Mouse (Mus musculus): ENCODE measurements around the gene Klf7. TPM values are rescaled to one million over a fixed set of nuclear protein-coding genes. Genes with fewer than 3 reads are reported as not detected.

The Klf7 gene
- polyA plus RNA-seq, 2 experiments, result 1.4 to 3.6 TPM

DNA sequence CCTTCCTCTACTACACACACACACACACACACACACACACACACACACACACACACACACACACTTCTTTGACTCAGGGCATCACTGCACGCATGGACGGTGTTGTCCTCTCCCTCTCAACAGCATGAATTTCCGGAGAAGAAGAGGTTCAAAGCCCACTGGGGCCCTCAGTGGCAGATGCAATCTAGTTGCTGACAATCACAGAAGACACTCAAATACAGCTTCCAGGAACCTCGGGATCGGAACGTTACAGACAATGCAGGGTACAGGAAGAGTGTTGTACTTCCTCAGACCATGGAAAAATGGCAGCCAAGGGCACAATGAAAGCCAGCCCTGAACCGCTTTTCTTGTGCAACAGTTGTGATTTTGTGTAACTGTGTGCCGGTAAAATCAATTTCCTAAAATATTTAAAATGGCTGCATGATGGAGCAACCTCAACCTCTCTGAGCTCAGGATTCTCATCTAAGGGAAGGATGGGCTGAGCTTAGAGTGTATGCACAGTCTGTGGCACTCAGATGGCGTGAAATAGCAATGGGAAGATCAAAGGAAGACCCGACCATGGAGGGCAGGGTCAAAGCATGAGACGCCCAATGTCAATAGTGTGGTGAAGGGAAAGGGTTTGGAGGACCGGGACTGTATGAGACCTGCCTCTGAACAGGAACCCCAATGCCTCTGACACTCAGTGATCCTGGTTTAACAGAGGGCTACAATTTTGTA lies 33.3 kb downstream of the Klf7 start:
- WGBS (ENCODE audit: insufficient replicate concordance), result 43% methylated on average over 12 of the region's 12 CpGs
- ATAC-seq (ENCODE audit: insufficient read depth), result 0 out of 2 replicates have a peak, but pooled peaks have one; percentile 28

GRCm38 (mm10) chr1:64087657-64088603 lies 34.2 kb downstream of the Klf7 start:
- Histone ChIP-seq H3K9ac (replicated peaks) (no peak overlapping the region), H3K4me3 (ENCODE audit: insufficient read depth in 1 of 2, low read depth in 2 of 2, low read length in 2 of 2) (no peak overlapping the region), H3K4me1 (replicated peaks; ENCODE audit: control insufficient read depth in 2 of 2, insufficient read depth in 2 of 2, low read length in 1 of 2) (peaks cover 6 to 26% of the 10 kb centered on the region in 2 experiments; a peak in 3 of 4 replicates)

More for the DNA sequence above, 33.3 kb downstream of the Klf7 start:
- Histone ChIP-seq H3K9me3 (ENCODE audit: control insufficient read depth, low read length) (no peaks in the 10 kb centered on the region), H3K4me3 (ENCODE audit: insufficient read depth in 1 of 2, low read depth in 2 of 2, low read length in 2 of 2) (no peak overlapping the region), H3K27ac (no peak overlapping the region), H3K4me1 (replicated peaks; ENCODE audit: control insufficient read depth in 2 of 2, insufficient read depth in 2 of 2, low read length in 1 of 2) (peaks cover 6 to 23% of the 10 kb centered on the region in 2 experiments; a peak in 3 of 4 replicates), H3K27me3 (ENCODE audit: control insufficient read depth, insufficient read depth, low read length) (no peaks in the 10 kb centered on the region), H3K9ac (replicated peaks) (no peak overlapping the region), H3K4me2 (ENCODE audit: low read depth) (no peak overlapping the region; the same call in 1 of the 2 replicates), H3K36me3 (replicated peaks; ENCODE audit: control insufficient read depth, insufficient read depth, low read depth) (no peaks in the 10 kb centered on the region)
- DNase-seq (ENCODE audit: low read depth in 3 of 3, low spot score in 3 of 3), result no peak
- TF ChIP-seq CTCF (IDR thresholded peaks at IDR 0.05; ENCODE audit: low read depth) (no peak), EP300 (IDR thresholded peaks at IDR 0.05; ENCODE audit: low read depth) (no peak)

GRCm38 (mm10) chr1:64085875-64086274 lies 36.2 kb downstream of the Klf7 start:
- no peak overlapping the region for H3K4me2 ChIP-seq (ENCODE audit: low read depth)
- H3K9me3 ChIP-seq (ENCODE audit: control insufficient read depth, low read length), result no peaks in the 10 kb centered on the region
- TF ChIP-seq EP300 (IDR thresholded peaks at IDR 0.05; ENCODE audit: low read depth) (no peak), CTCF (IDR thresholded peaks at IDR 0.05; ENCODE audit: low read depth) (no peak)
- no peak overlapping the region for H3K9ac ChIP-seq (replicated peaks)
- no peak overlapping the region for H3K4me3 ChIP-seq (ENCODE audit: insufficient read depth in 1 of 2, low read depth in 2 of 2, low read length in 2 of 2)
- H3K36me3 ChIP-seq (replicated peaks; ENCODE audit: control insufficient read depth, insufficient read depth, low read depth), result no peaks in the 10 kb centered on the region
- DNase-seq (ENCODE audit: low read depth in 3 of 3, low spot score in 3 of 3) (no peak), ATAC-seq (ENCODE audit: insufficient read depth) (no peak)
- WGBS (ENCODE audit: insufficient replicate concordance), result 58% methylated on average over 4 of the region's 4 CpGs
- no peaks in the 10 kb centered on the region for H3K27me3 ChIP-seq (ENCODE audit: control insufficient read depth, insufficient read depth, low read length)
- H3K4me1 ChIP-seq (replicated peaks; ENCODE audit: control insufficient read depth in 2 of 2, insufficient read depth in 2 of 2, low read length in 1 of 2), result peaks cover 8 to 33% of the 10 kb centered on the region in 2 experiments
- no peak overlapping the region for H3K27ac ChIP-seq

More at GRCm38 (mm10) chr1:64087657-64088603, 34.2 kb downstream of the Klf7 start:
- Histone ChIP-seq H3K27me3 (ENCODE audit: control insufficient read depth, insufficient read depth, low read length) (no peaks in the 10 kb centered on the region), H3K27ac (no peak overlapping the region), H3K4me2 (ENCODE audit: low read depth) (no peak overlapping the region; the same call in 1 of the 2 replicates), H3K36me3 (replicated peaks; ENCODE audit: control insufficient read depth, insufficient read depth, low read depth) (no peaks in the 10 kb centered on the region), H3K9me3 (ENCODE audit: control insufficient read depth, low read length) (no peaks in the 10 kb centered on the region)
- TF ChIP-seq EP300 (IDR thresholded peaks at IDR 0.05; ENCODE audit: low read depth) (no peak), CTCF (IDR thresholded peaks at IDR 0.05; ENCODE audit: low read depth) (no peak)
- DNase-seq (ENCODE audit: low read depth in 3 of 3, low spot score in 3 of 3) (no peak), ATAC-seq (ENCODE audit: insufficient read depth) (0 out of 2 replicates have a peak, but pooled peaks have one; percentile 39)
- 30% methylated on average over 17 of the region's 17 CpGs for WGBS (ENCODE audit: insufficient replicate concordance)

DNA sequence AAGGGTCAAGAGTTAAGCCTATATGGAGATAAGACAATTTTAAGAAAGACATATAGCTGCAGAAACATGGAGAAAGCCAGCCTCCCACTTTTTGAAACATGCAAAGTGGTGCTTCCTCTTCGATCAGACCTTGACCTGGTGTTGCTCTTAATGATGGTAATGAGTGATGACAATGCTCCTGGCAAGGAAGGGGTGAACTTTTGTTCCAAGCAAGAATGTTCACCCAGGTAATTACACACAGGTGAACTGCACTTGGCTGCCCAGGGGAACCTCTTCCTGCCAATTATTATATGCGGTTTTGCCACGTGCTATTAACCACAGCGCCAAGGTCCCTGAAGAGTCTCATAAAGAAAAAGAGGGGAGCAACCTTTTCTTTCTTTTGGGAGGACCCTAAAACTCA lies 36.7 kb downstream of the Klf7 start:
- DNase-seq (ENCODE audit: low read depth in 3 of 3, low spot score in 3 of 3) (no peak), ATAC-seq (ENCODE audit: insufficient read depth) (no peak)

More for the DNA sequence above, 36.7 kb downstream of the Klf7 start:
- H3K36me3 ChIP-seq (replicated peaks; ENCODE audit: control insufficient read depth, insufficient read depth, low read depth), result no peaks in the 10 kb centered on the region
- no peak overlapping the region for H3K27ac ChIP-seq
- H3K9me3 ChIP-seq (ENCODE audit: control insufficient read depth, low read length), result no peaks in the 10 kb centered on the region
- no peaks in the 10 kb centered on the region for H3K27me3 ChIP-seq (ENCODE audit: control insufficient read depth, insufficient read depth, low read length)
- TF ChIP-seq EP300 (IDR thresholded peaks at IDR 0.05; ENCODE audit: low read depth) (no peak), CTCF (IDR thresholded peaks at IDR 0.05; ENCODE audit: low read depth) (no peak)
- H3K4me1 ChIP-seq (replicated peaks; ENCODE audit: control insufficient read depth in 2 of 2, insufficient read depth in 2 of 2, low read length in 1 of 2), result peaks cover 13 to 36% of the 10 kb centered on the region in 2 experiments
- 69% methylated on average over 4 of the region's 4 CpGs for WGBS (ENCODE audit: insufficient replicate concordance)
- no peak overlapping the region for H3K4me2 ChIP-seq (ENCODE audit: low read depth)
- H3K9ac ChIP-seq (replicated peaks), result no peak overlapping the region
- no peak overlapping the region for H3K4me3 ChIP-seq (ENCODE audit: insufficient read depth in 1 of 2, low read depth in 2 of 2, low read length in 2 of 2)

All from liver, embryonic 14.5 days (tissue).